Mouse (Mus musculus): ENCODE measurements around the gene Gm28230. TPM values are rescaled to one million over a fixed set of nuclear protein-coding genes. Genes with fewer than 3 reads are reported as not detected.
A peak's percentile ranks its signal among the peaks of the same experiment; 100 is the strongest.

Gene Gm28230
- polyA plus RNA-seq, 1 experiment from 2014 or later = not detected

GRCm38 (mm10) chr2:74692808-74693431 lies 33.6 kb upstream of the Gm28230 start:
- no peak for DNase-seq
- H3K4me1 ChIP-seq (replicated peaks) = peaks cover 3% of the 10 kb centered on the region; the same call in 1 of the 2 replicates
- no peaks in the 10 kb centered on the region for H3K9me3 ChIP-seq (replicated peaks)
- no peak overlapping the region for H3K27ac ChIP-seq
- ATAC-seq (ENCODE audit: low read depth) = no peak
- no peak overlapping the region for H3K4me2 ChIP-seq
- 2% methylated on average over 20 of the region's 20 CpGs for WGBS (ENCODE audit: insufficient replicate concordance)
- H3K36me3 ChIP-seq = no peaks in the 10 kb centered on the region
- no peak overlapping the region for H3K4me3 ChIP-seq (replicated peaks)
- peaks cover 99% of the 10 kb centered on the region for H3K27me3 ChIP-seq
- no peak overlapping the region for H3K9ac ChIP-seq

GRCm38 (mm10) chr2:74693432-74693827 lies 33.1 kb upstream of the Gm28230 start:
- Histone ChIP-seq H3K4me3 (replicated peaks) (no peak overlapping the region), H3K9me3 (replicated peaks) (no peaks in the 10 kb centered on the region), H3K4me1 (replicated peaks) (peaks cover 6% of the 10 kb centered on the region; the same call in 1 of the 2 replicates), H3K9ac (no peak overlapping the region), H3K27ac (no peak overlapping the region), H3K4me2 (no peak overlapping the region), H3K27me3 (peaks cover 99% of the 10 kb centered on the region), H3K36me3 (no peaks in the 10 kb centered on the region)
- no peak for DNase-seq
- 11% methylated on average over 4 of the region's 4 CpGs for WGBS (ENCODE audit: insufficient replicate concordance)
- no peak for ATAC-seq (ENCODE audit: low read depth)

GRCm38 (mm10) chr2:74694066-74694465 lies 32.5 kb upstream of the Gm28230 start:
- H3K36me3 ChIP-seq = no peaks in the 10 kb centered on the region
- peaks cover 9% of the 10 kb centered on the region; the same call in 1 of the 2 replicates for H3K4me1 ChIP-seq (replicated peaks)
- H3K27ac ChIP-seq = no peak overlapping the region
- H3K4me2 ChIP-seq = no peak overlapping the region
- no peaks in the 10 kb centered on the region for H3K9me3 ChIP-seq (replicated peaks)
- ATAC-seq (ENCODE audit: low read depth) (no peak), DNase-seq (no peak)
- WGBS (ENCODE audit: insufficient replicate concordance) = 2% methylated on average over 16 of the region's 16 CpGs
- H3K4me3 ChIP-seq (replicated peaks) = no peak overlapping the region
- peaks cover 99% of the 10 kb centered on the region for H3K27me3 ChIP-seq
- no peak overlapping the region for H3K9ac ChIP-seq

- WGBS (ENCODE audit: insufficient replicate concordance) = 0% methylated on average over 1 of the region's 1 CpGs
- H3K4me1 ChIP-seq (replicated peaks) = peaks cover 9% of the 10 kb centered on the region; the same call in 1 of the 2 replicates
- no peak for DNase-seq
- no peaks in the 10 kb centered on the region for H3K9me3 ChIP-seq (replicated peaks)
- H3K4me3 ChIP-seq (replicated peaks) = no peak overlapping the region
- no peak overlapping the region for H3K4me2 ChIP-seq
- no peak overlapping the region for H3K27ac ChIP-seq
- H3K9ac ChIP-seq = no peak overlapping the region
- peaks cover 100% of the 10 kb centered on the region for H3K27me3 ChIP-seq
- H3K36me3 ChIP-seq = no peaks in the 10 kb centered on the region
- no peak for ATAC-seq (ENCODE audit: low read depth)
Observed at GRCm38 (mm10) chr2:74695383-74695782, 31.1 kb upstream of the Gm28230 start.

- DNase-seq = no peak
- no peak overlapping the region for H3K27ac ChIP-seq
- no peak for ATAC-seq (ENCODE audit: low read depth)
- H3K9ac ChIP-seq = no peak overlapping the region
- H3K4me2 ChIP-seq = no peak overlapping the region
- H3K36me3 ChIP-seq = no peaks in the 10 kb centered on the region
- WGBS (ENCODE audit: insufficient replicate concordance) = 10% methylated on average over 7 of the region's 7 CpGs
- H3K4me1 ChIP-seq (replicated peaks) = peaks cover 9% of the 10 kb centered on the region; the same call in 1 of the 2 replicates
- H3K4me3 ChIP-seq (replicated peaks) = no peak overlapping the region
- H3K9me3 ChIP-seq (replicated peaks) = no peaks in the 10 kb centered on the region
- peaks cover 100% of the 10 kb centered on the region for H3K27me3 ChIP-seq
Observed at GRCm38 (mm10) chr2:74695813-74696430, 30.6 kb upstream of the Gm28230 start.

- Histone ChIP-seq H3K27ac (no peak overlapping the region), H3K4me3 (replicated peaks) (no peak overlapping the region), H3K36me3 (no peaks in the 10 kb centered on the region), H3K9ac (no peak overlapping the region), H3K27me3 (peaks cover 100% of the 10 kb centered on the region), H3K4me2 (no peak overlapping the region), H3K4me1 (replicated peaks) (peaks cover 9% of the 10 kb centered on the region; the same call in 1 of the 2 replicates), H3K9me3 (replicated peaks) (no peaks in the 10 kb centered on the region)
- ATAC-seq (ENCODE audit: low read depth) = no peak
- 5% methylated on average over 34 of the region's 34 CpGs for WGBS (ENCODE audit: insufficient replicate concordance)
- no peak for DNase-seq
Observed at GRCm38 (mm10) chr2:74696442-74697335, 29.8 kb upstream of the Gm28230 start.

- peak within 1 kb of the TSS; percentile 50 for H3K4me2 ChIP-seq
- H3K9ac ChIP-seq = no peak within 1 kb of the TSS
- under 1% methylated on average over 43 of the region's 43 CpGs for WGBS (ENCODE audit: insufficient replicate concordance)
- ATAC-seq (ENCODE audit: low read depth) = no peak
- H3K36me3 ChIP-seq = no peaks in the 10 kb centered on the region
- H3K27me3 ChIP-seq = peaks cover 100% of the 10 kb centered on the region
- no peaks in the 10 kb centered on the region for H3K9me3 ChIP-seq (replicated peaks)
- H3K27ac ChIP-seq = no peak within 1 kb of the TSS
- DNase-seq = no peak
- peaks cover 9% of the 10 kb centered on the region; the same call in 1 of the 2 replicates for H3K4me1 ChIP-seq (replicated peaks)
- peak within 1 kb of the TSS; percentile 38 for H3K4me3 ChIP-seq (replicated peaks)
Observed at GRCm38 (mm10) chr2:74697567-74698121, 28.9 kb upstream of the Gm28230 start, which contains the start of gene Hoxd9. Hoxd9 (plus strand) TSS chr2:74697727.

- H3K36me3 ChIP-seq = no peaks in the 10 kb centered on the region
- ATAC-seq (ENCODE audit: low read depth) = no peak
- H3K4me3 ChIP-seq (replicated peaks) = peak overlapping the region; percentile 38
- DNase-seq = no peak
- no peak overlapping the region for H3K9ac ChIP-seq
- peak overlapping the region; percentile 50 for H3K4me2 ChIP-seq
- WGBS (ENCODE audit: insufficient replicate concordance) = under 1% methylated on average over 80 of the region's 86 CpGs
- H3K9me3 ChIP-seq (replicated peaks) = no peaks in the 10 kb centered on the region
- peaks cover 100% of the 10 kb centered on the region for H3K27me3 ChIP-seq
- peaks cover 9% of the 10 kb centered on the region; the same call in 1 of the 2 replicates for H3K4me1 ChIP-seq (replicated peaks)
- no peak overlapping the region for H3K27ac ChIP-seq
Observed at GRCm38 (mm10) chr2:74698201-74699052, 28.1 kb upstream of the Gm28230 start.

- Histone ChIP-seq H3K4me1 (replicated peaks) (peaks cover 9% of the 10 kb centered on the region; the same call in 1 of the 2 replicates), H3K27me3 (peaks cover 100% of the 10 kb centered on the region), H3K36me3 (no peaks in the 10 kb centered on the region), H3K9me3 (replicated peaks) (no peaks in the 10 kb centered on the region), H3K9ac (no peak overlapping the region), H3K4me3 (replicated peaks) (no peak overlapping the region), H3K4me2 (no peak overlapping the region), H3K27ac (no peak overlapping the region)
- DNase-seq = no peak
- ATAC-seq (ENCODE audit: low read depth) = no peak
- WGBS (ENCODE audit: insufficient replicate concordance) = 3% methylated on average over 17 of the region's 17 CpGs
Observed at GRCm38 (mm10) chr2:74699053-74699430, 27.5 kb upstream of the Gm28230 start.

- Histone ChIP-seq H3K4me2 (no peak overlapping the region), H3K9me3 (replicated peaks) (no peaks in the 10 kb centered on the region), H3K9ac (no peak overlapping the region), H3K36me3 (no peaks in the 10 kb centered on the region), H3K4me3 (replicated peaks) (no peak overlapping the region), H3K27me3 (peaks cover 100% of the 10 kb centered on the region), H3K4me1 (replicated peaks) (peaks cover 13% of the 10 kb centered on the region), H3K27ac (no peak overlapping the region)
- 9% methylated on average over 23 of the region's 23 CpGs for WGBS (ENCODE audit: insufficient replicate concordance)
- ATAC-seq (ENCODE audit: low read depth) (no peak), DNase-seq (no peak)
Observed at GRCm38 (mm10) chr2:74699664-74700545, 26.6 kb upstream of the Gm28230 start.

All from liver, embryonic 13.5 days (tissue).